Mouse (Mus musculus): Measurements from ENCODE around the gene Irgm2.

GRCm38 (mm10) chr11:58179563-58179962 is 19.9 kb upstream of the Irgm2 start:
- TF ChIP-seq CTCF (IDR thresholded peaks at IDR 0.05; ENCODE audit: borderline replicate concordance, insufficient read depth, low read length) = no peak
- TF ChIP-seq POLR2A (IDR thresholded peaks at IDR 0.05; ENCODE audit: low read depth, low read length) = no peak

Measured in embryonic fibroblast, embryonic 13.5 days (primary cell).